Mouse (Mus musculus) midbrain, embryonic 13.5 days (tissue): ENCODE data around the gene Pnpla7. TPM values are rescaled to one million over a fixed set of nuclear protein-coding genes. Genes with fewer than 3 reads are reported as not detected.

ENCODE experiments used
- ATAC-seq: fragments of 200-750 bp; cut with Nextera tagmentation; 2 replicates; pipeline ENCODE4 v1.8.0; 2017; ENCODE audit warnings: mild to moderate bottlenecking, moderate TSS enrichment, moderate library complexity
- H3K27ac ChIP-seq: fragments of 300-500 bp; sonication (generic); 2 replicates; pipeline ENCODE4 v1.5.1; 2015; ENCODE audit warnings: inconsistent platforms, mild to moderate bottlenecking, moderate library complexity
- H3K27me3 ChIP-seq: fragments of 300-500 bp; sonication (generic); 2 replicates; pipeline ENCODE4 v1.6.1; 2015; ENCODE audit warnings: mild to moderate bottlenecking, inconsistent platforms
- H3K36me3 ChIP-seq: fragments of 300-500 bp; sonication (generic); 2 replicates; pipeline ENCODE4 v1.6.1; 2015; ENCODE audit warnings: mild to moderate bottlenecking, inconsistent platforms
- H3K4me1 ChIP-seq: fragments of 300-500 bp; sonication (generic); replicated peaks from 2 replicates; pipeline ENCODE4 v1.6.1; 2015; ENCODE audit warnings: inconsistent platforms
- H3K4me2 ChIP-seq: fragments of 300-500 bp; sonication (generic); replicated peaks from 2 replicates; pipeline ENCODE4 v1.6.1; 2015; ENCODE audit warnings: moderate library complexity, mild to moderate bottlenecking, inconsistent platforms
- H3K4me3 ChIP-seq: fragments of 300-500 bp; sonication (generic); replicated peaks from 2 replicates; pipeline ENCODE4 v1.5.1; 2015; ENCODE audit warnings: mild to moderate bottlenecking, inconsistent platforms
- H3K9ac ChIP-seq: fragments of 300-500 bp; sonication (generic); replicated peaks from 2 replicates; pipeline ENCODE4 v1.6.1; 2015; ENCODE audit warnings: mild to moderate bottlenecking, inconsistent platforms
- H3K9me3 ChIP-seq: fragments of 300-500 bp; sonication (generic); 2 replicates; pipeline ENCODE4 v1.6.1; 2016; ENCODE audit warnings: mild to moderate bottlenecking, inconsistent platforms
- WGBS: fragments of 180-500 bp; shearing (Covaris S2); methylation state at CpG from one replicate; pipeline ENCODE4 v1.1.7; 2015; 5-methylcytosine and 5-hydroxymethylcytosine counted together
- polyA plus RNA-seq: library from polyadenylated mRNA; unstranded; fragments of >200 nt; fragmentation: Nextera tagmentation; extraction: Ambion mirVana; gene quantifications from 2 replicates; pipeline ENCODE4 v1.2.1, GENCODE M21; 2015

Pnpla7 gene
- polyA plus RNA-seq, 1 experiment from 2014 or later, result 4.2 TPM

- 84% methylated on average over 3 of the region's 3 CpGs for WGBS
- Histone ChIP-seq H3K4me2 (no peak overlapping the region), H3K27me3 (no peaks in the 10 kb centered on the region), H3K4me3 (no peak overlapping the region), H3K27ac (no peak overlapping the region), H3K4me1 (no peaks in the 10 kb centered on the region), H3K9ac (no peak overlapping the region), H3K9me3 (no peaks in the 10 kb centered on the region), H3K36me3 (no peaks in the 10 kb centered on the region)
- ATAC-seq, result no peak
Observed at GRCm38 (mm10) chr2:25000544-25001235, 24.9 kb downstream of the Pnpla7 start.

GRCm38 (mm10) chr2:25003946-25004786 is 28.3 kb downstream of the Pnpla7 start:
- no peak overlapping the region for H3K4me3 ChIP-seq
- no peaks in the 10 kb centered on the region for H3K9me3 ChIP-seq
- H3K36me3 ChIP-seq, result no peaks in the 10 kb centered on the region
- H3K4me1 ChIP-seq, result no peaks in the 10 kb centered on the region
- H3K27ac ChIP-seq, result no peak overlapping the region
- no peak overlapping the region for H3K9ac ChIP-seq
- no peaks in the 10 kb centered on the region for H3K27me3 ChIP-seq
- ATAC-seq, result peak; percentile 71
- 28% methylated on average over 9 of the region's 9 CpGs for WGBS
- H3K4me2 ChIP-seq, result no peak overlapping the region

- Histone ChIP-seq H3K4me3 (no peak overlapping the region), H3K36me3 (no peaks in the 10 kb centered on the region), H3K27ac (no peak overlapping the region), H3K9ac (no peak overlapping the region), H3K9me3 (no peaks in the 10 kb centered on the region), H3K4me1 (no peaks in the 10 kb centered on the region), H3K27me3 (no peaks in the 10 kb centered on the region), H3K4me2 (no peak overlapping the region)
- WGBS, result 91% methylated on average over 1 of the region's 1 CpGs
- ATAC-seq, result no peak
Observed at GRCm38 (mm10) chr2:25006767-25007166, 30.9 kb downstream of the Pnpla7 start.

- Histone ChIP-seq H3K9me3 (no peaks in the 10 kb centered on the region), H3K4me1 (no peaks in the 10 kb centered on the region), H3K36me3 (no peaks in the 10 kb centered on the region), H3K27ac (no peak overlapping the region), H3K4me3 (no peak overlapping the region), H3K9ac (no peak overlapping the region), H3K27me3 (no peaks in the 10 kb centered on the region), H3K4me2 (no peak overlapping the region)
- ATAC-seq, result no peak
Observed at GRCm38 (mm10) chr2:25008250-25008649, 32.4 kb downstream of the Pnpla7 start.

GRCm38 (mm10) chr2:25022678-25023077 is 46.8 kb downstream of the Pnpla7 start:
- H3K9me3 ChIP-seq, result no peaks in the 10 kb centered on the region
- 95% methylated on average over 1 of the region's 1 CpGs for WGBS

GRCm38 (mm10) chr2:25025109-25025508 is 49.3 kb downstream of the Pnpla7 start:
- no peaks in the 10 kb centered on the region for H3K9me3 ChIP-seq
- no peak overlapping the region for H3K9ac ChIP-seq
- H3K4me3 ChIP-seq, result no peak overlapping the region
- WGBS, result 80% methylated on average over 1 of the region's 1 CpGs
- no peaks in the 10 kb centered on the region for H3K36me3 ChIP-seq
- no peak for ATAC-seq
- no peak overlapping the region for H3K4me2 ChIP-seq
- no peaks in the 10 kb centered on the region for H3K27me3 ChIP-seq
- H3K4me1 ChIP-seq, result no peaks in the 10 kb centered on the region
- no peak overlapping the region for H3K27ac ChIP-seq

More at GRCm38 (mm10) chr2:25022678-25023077, 46.8 kb downstream of the Pnpla7 start:
- H3K4me1 ChIP-seq, result no peaks in the 10 kb centered on the region
- H3K4me3 ChIP-seq, result no peak overlapping the region
- H3K36me3 ChIP-seq, result no peaks in the 10 kb centered on the region
- H3K4me2 ChIP-seq, result no peak overlapping the region
- H3K27ac ChIP-seq, result no peak overlapping the region
- H3K9ac ChIP-seq, result no peak overlapping the region
- no peak for ATAC-seq
- no peaks in the 10 kb centered on the region for H3K27me3 ChIP-seq

GRCm38 (mm10) chr2:25034994-25035393 is 59.2 kb downstream of the Pnpla7 start:
- Histone ChIP-seq H3K4me2 (no peak overlapping the region), H3K4me3 (no peak overlapping the region), H3K9me3 (no peaks in the 10 kb centered on the region), H3K27ac (no peak overlapping the region), H3K9ac (no peak overlapping the region), H3K4me1 (no peaks in the 10 kb centered on the region), H3K27me3 (no peaks in the 10 kb centered on the region), H3K36me3 (no peaks in the 10 kb centered on the region)
- no peak for ATAC-seq
- 95% methylated on average over 4 of the region's 4 CpGs for WGBS

GRCm38 (mm10) chr2:25040089-25040488 is 64.3 kb downstream of the Pnpla7 start:
- no peak for ATAC-seq

GRCm38 (mm10) chr2:25050921-25051320 is 75.1 kb downstream of the Pnpla7 start:
- no peaks in the 10 kb centered on the region for H3K27me3 ChIP-seq
- WGBS, result 89% methylated on average over 7 of the region's 7 CpGs
- no peak for ATAC-seq
- H3K4me2 ChIP-seq, result no peak overlapping the region
- H3K9me3 ChIP-seq, result no peaks in the 10 kb centered on the region
- H3K36me3 ChIP-seq, result peaks cover 2% of the 10 kb centered on the region; the same call in 1 of the 2 replicates
- H3K4me3 ChIP-seq, result no peak overlapping the region
- no peak overlapping the region for H3K9ac ChIP-seq
- no peak overlapping the region for H3K27ac ChIP-seq
- H3K4me1 ChIP-seq, result peaks cover 13% of the 10 kb centered on the region

More at GRCm38 (mm10) chr2:25040089-25040488, 64.3 kb downstream of the Pnpla7 start:
- no peak overlapping the region for H3K27ac ChIP-seq
- WGBS, result 93% methylated on average over 5 of the region's 5 CpGs
- H3K4me3 ChIP-seq, result no peak overlapping the region
- no peaks in the 10 kb centered on the region for H3K9me3 ChIP-seq
- no peak overlapping the region for H3K9ac ChIP-seq
- no peak overlapping the region for H3K4me2 ChIP-seq
- no peaks in the 10 kb centered on the region for H3K4me1 ChIP-seq
- H3K36me3 ChIP-seq, result no peaks in the 10 kb centered on the region
- H3K27me3 ChIP-seq, result no peaks in the 10 kb centered on the region

- no peak overlapping the region for H3K9ac ChIP-seq
- no peak overlapping the region for H3K27ac ChIP-seq
- no peaks in the 10 kb centered on the region for H3K9me3 ChIP-seq
- ATAC-seq, result no peak
- peaks cover 4% of the 10 kb centered on the region; the same call in 1 of the 2 replicates for H3K36me3 ChIP-seq
- peaks cover 17% of the 10 kb centered on the region for H3K4me1 ChIP-seq
- no peak overlapping the region for H3K4me3 ChIP-seq
- WGBS, result 88% methylated on average over 8 of the region's 8 CpGs
- H3K27me3 ChIP-seq, result no peaks in the 10 kb centered on the region
- no peak overlapping the region for H3K4me2 ChIP-seq
Observed at GRCm38 (mm10) chr2:25051450-25051849, 75.6 kb downstream of the Pnpla7 start.

GRCm38 (mm10) chr2:25053101-25053500 is 77.3 kb downstream of the Pnpla7 start:
- Histone ChIP-seq H3K36me3 (peaks cover 17% of the 10 kb centered on the region), H3K4me2 (no peak overlapping the region), H3K4me1 (peaks cover 17% of the 10 kb centered on the region), H3K9me3 (no peaks in the 10 kb centered on the region), H3K4me3 (no peak overlapping the region), H3K9ac (no peak overlapping the region), H3K27ac (no peak overlapping the region), H3K27me3 (no peaks in the 10 kb centered on the region)
- WGBS, result 100% methylated on average over 6 of the region's 6 CpGs
- no peak for ATAC-seq
